Mouse (Mus musculus) mesoderm, embryonic 11.5 days (tissue): Measurements from ENCODE around the gene Glrx3.

Experiments used
- DNase-seq: peaks from one replicate; pipeline ENCODE4 v3.0.0-alpha.2; 2012; ENCODE audit warnings: low read depth, low spot score

Glrx3 gene

DNA sequence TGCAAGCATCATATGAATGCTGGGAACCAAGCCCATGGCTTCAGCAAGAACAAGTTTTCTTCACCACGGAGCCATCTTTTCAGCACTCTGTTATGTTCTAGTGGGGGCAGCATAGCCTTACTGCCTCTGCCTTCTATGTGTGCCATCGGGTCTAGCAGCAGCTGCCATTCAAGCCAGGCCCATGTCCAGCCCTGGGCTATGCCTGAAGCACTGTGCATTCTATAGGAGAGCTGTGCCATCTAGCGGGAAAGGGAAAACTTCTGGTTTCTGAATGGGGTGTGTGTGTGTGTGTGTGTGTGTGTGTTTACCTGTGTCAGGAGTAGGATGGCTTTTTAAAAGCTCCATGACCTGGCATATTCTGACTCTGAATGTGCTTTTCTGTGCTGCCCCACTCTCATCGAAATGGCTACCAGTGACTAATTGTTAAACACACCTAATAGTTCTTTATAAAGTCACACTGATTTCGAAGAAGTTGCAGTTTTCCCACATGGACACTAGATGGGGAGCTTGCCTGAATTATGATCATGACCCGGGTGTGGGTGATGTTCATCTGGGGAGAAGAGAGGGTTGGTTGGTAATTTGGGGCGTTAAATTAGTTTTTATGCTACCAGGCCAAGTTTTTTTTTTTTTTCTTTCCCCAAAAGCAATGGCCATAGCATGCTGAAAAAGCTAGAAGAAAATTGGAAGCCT, 34.2 kb downstream of the Glrx3 start:
- DNase-seq: no peak

GRCm38 (mm10) chr7:137472149-137472548, 34.7 kb downstream of the Glrx3 start:
- DNase-seq: no peak

GRCm38 (mm10) chr7:137477950-137478620, 40.7 kb downstream of the Glrx3 start:
- peak; percentile 93 for DNase-seq

DNA sequence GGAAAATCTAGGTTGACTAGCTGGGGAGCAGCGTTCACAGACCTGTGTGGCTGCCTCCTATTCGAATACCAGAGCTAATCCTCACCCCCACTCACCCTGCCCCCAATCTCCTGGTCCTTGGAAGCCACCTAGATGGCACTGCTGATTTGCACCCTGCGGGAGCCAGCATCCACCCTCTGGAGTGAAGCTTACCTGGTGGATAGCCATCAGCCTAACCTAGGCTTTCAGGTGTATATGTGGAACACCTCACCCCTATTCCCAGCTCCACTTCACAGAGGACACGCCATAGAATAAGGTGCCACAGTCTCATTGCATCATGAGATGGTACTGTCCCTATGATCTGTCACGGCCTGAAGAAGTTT, 41.2 kb downstream of the Glrx3 start:
- DNase-seq: no peak

GRCm38 (mm10) chr7:137480839-137481238, 43.4 kb downstream of the Glrx3 start:
- DNase-seq: no peak

DNA sequence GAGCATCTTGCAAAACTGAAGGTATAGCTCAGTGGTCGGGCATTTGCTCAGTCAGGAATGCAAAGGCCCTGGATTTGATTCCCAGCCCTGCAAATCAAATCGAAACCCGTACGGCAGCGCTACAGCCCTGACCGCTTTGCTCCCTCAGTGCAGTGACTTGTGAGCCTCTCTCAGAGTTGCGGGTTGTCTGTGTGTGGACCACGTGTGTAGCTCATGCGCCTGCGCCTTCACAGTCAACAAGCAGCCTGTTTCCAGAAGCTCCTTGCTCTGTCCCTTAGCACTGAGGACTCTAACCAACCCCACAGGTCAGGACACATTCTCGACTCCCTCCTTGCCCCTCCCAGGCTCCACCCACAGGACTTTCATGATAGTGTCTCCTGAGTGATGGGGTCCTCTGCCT, 46.6 kb downstream of the Glrx3 start:
- no peak for DNase-seq

DNA sequence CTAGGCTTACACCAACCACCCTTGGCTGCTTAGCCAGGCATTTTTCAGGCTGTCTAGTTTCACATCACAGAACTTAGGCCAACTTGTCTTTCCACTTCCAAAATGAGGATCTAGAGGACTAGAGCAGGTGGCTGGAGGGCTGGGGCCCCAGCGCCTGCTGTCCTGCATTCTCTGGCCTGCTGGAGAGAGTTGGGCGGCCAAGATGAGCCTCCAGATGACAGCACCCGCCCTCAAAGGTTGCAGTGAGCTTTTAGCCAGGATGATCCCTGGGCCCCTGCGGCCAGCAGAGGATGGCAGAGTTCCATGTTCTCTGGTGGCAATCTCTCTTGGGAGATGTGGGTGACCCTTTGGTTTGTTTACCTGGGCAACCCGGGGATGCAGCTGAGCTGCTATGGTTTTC, 51.0 kb downstream of the Glrx3 start:
- DNase-seq: no peak

DNA sequence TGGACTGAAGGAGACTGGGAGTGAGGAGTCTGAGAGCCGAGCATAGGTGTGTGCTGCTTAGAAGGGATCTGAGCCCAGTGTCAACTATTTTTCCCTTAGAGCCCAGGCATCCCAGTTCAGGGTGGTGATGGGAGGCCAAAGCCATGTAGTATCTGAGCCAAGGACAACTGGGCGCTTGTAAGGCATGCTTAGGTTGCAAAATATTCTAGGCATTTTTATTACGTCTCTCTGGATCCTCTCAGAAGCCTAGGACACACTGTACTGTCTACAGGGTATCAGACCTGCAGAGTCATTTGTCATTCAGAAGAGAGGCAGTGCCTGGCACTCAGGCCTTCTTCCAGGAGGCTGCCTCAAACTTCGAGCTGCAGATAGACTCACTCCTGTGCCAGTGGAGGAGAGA, 53.3 kb downstream of the Glrx3 start:
- no peak for DNase-seq

DNA sequence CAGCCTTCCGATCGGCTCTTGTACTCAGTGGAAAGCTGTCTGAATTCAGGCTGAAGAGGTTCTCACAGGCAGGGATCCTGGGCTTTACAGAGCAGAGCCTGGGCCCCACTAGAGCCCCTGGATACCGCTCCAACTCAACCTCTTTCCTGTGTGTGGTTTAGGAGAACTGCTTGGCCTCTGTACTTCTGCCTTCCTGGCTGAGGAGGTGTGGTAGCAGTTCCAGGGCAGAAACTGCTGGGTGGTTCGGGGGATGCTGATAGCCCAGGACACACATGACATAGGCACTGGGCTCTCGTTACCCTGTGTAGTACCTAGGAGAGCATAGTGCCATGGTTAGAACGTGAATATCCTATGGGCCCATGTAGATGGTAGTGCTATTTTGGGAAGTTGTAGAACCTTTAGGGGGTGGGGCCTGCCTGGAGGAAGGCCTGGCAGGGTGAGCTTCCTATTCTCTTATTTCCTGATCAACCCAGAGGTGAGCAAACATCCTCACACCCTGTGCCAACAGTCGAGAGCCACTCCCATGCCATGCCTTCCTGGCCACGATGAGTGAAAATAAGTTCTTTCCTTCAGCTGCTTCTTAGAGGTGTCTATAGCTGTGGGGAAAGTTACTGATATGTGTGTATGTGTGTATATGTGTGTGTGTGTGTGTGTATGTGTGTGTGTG, 55.0 kb downstream of the Glrx3 start:
- no peak for DNase-seq

DNA sequence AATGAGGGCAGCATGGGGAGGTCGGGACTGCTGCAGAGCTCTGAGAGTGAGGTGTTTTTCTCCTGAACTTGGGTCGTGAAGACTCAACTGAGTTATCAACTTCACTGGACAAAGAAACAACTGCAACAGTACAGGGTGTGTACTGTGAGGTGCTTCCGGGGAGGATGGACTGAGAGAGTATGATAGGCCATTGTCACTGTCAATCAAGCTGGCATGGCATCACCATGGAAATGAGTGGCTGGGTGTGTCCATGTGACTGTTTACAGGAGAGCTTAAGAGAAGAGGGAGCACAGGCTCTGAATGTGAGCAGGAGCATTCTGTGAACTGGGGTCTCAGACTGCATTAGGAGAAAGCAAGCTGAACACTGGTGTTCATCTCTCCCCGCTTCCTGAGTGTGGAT, 61.3 kb downstream of the Glrx3 start:
- no peak for DNase-seq

DNA sequence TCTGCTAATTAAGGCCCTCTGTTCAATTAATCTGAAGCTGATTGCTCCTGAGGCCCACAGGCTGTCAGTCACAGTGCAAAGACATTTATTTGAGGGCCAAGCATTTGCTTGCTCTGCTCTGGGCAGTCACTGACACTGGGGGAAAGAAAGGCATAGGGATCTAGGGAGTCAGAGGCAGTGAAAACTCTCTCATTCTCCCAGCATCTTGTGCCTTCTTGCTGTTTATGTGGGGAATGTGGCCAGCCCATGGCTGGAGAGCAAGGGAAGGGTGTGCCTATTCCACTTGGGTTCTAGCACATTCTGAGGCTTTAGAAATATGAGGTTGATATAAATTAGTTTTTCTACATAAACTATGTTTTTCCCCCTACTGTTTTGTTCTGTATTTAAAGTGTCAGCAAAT, 80.2 kb downstream of the Glrx3 start:
- DNase-seq: no peak

GRCm38 (mm10) chr7:137518028-137518576, 80.7 kb downstream of the Glrx3 start:
- no peak for DNase-seq
